Mouse (Mus musculus): ENCODE results near the gene Garnl3.

- TF ChIP-seq CTCF (IDR thresholded peaks at IDR 0.05; ENCODE audit: control insufficient read depth, insufficient read depth, low read length) (peak; percentile 12; the same call in 1 of the 2 replicates), POLR2A (IDR thresholded peaks at IDR 0.05; ENCODE audit: borderline replicate concordance, control insufficient read depth, low read depth, low read length) (no peak)
Measured at GRCm38 (mm10) chr2:33018026-33018425, 113.4 kb downstream of the Garnl3 start.
